Mouse (Mus musculus) G1E (cell line): Measurements from ENCODE around the gene Coro7.

Experiments
- CTCF ChIP-seq: IDR thresholded peaks from 2 replicates; pipeline ENCODE4 v1.5.1; 2012; ENCODE audit warnings: low read depth, low read length, inconsistent platforms, mixed read lengths
- POLR2AphosphoS5 ChIP-seq: IDR thresholded peaks from 2 replicates; pipeline ENCODE4 v1.6.1; 2012; ENCODE audit warnings: low read depth, low read length, inconsistent platforms; ENCODE audit not compliant: insufficient replicate concordance
- TAL1 ChIP-seq: conservative IDR thresholded peaks from 2 replicates; pipeline ENCODE4 v1.6.1; 2012; ENCODE audit warnings: low read depth, low read length, inconsistent platforms, mixed read lengths

DNA sequence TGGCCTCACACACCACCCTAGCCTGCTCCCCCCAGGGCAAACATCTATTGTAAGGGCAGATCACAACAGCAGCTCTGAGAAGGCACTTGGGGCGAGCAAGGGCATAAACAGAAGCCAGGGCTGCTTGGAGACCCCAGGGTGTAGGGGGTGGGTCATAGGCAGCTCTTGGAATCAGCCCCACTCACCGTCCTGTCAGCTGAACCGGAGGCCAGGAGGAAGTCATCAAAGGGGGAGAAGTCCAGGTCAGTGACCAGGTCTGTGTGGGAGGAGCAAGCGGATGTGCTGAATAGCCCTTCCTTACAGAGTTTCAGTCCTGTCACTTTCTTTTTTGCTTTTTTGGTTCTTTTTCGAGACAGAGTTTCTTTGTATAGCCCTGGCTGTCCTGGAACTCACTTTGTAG lies 9.3 kb downstream of the Coro7 start:
- TF ChIP-seq POLR2AphosphoS5, result no peak
- no peak for TF ChIP-seq CTCF
- no peak for TF ChIP-seq TAL1
